Mouse (Mus musculus) intestine, embryonic 15.5 days (tissue): Measurements from ENCODE around the gene Map4k2. TPM values are rescaled to one million over a fixed set of nuclear protein-coding genes. Genes with fewer than 3 reads are reported as not detected.

Source experiments
- ATAC-seq: fragments of 200-750 bp; cut with Nextera tagmentation; 2 replicates; pipeline ENCODE4 v1.8.0; 2017; ENCODE audit warnings: moderate TSS enrichment, moderate library complexity
- H3K27ac ChIP-seq: fragments of 300-500 bp; sonication (generic); 2 replicates; pipeline ENCODE4 v1.5.1; 2015; ENCODE audit warnings: mild to moderate bottlenecking, inconsistent platforms
- H3K27me3 ChIP-seq: fragments of 300-500 bp; sonication (generic); replicated peaks from 2 replicates; pipeline ENCODE4 v1.6.1; 2015; ENCODE audit warnings: inconsistent platforms
- H3K36me3 ChIP-seq: fragments of 300-500 bp; sonication (generic); 2 replicates; pipeline ENCODE4 v1.6.1; 2015; ENCODE audit warnings: inconsistent platforms
- H3K4me1 ChIP-seq: fragments of 300-500 bp; sonication (generic); replicated peaks from 2 replicates; pipeline ENCODE4 v1.6.1; 2015; ENCODE audit warnings: inconsistent platforms
- H3K4me2 ChIP-seq: fragments of 300-500 bp; sonication (generic); replicated peaks from 2 replicates; pipeline ENCODE4 v1.6.1; 2015; ENCODE audit warnings: mild to moderate bottlenecking, inconsistent platforms
- H3K4me3 ChIP-seq: fragments of 300-500 bp; sonication (generic); replicated peaks from 2 replicates; pipeline ENCODE4 v1.5.1; 2015; ENCODE audit warnings: inconsistent platforms
- H3K9ac ChIP-seq: fragments of 300-500 bp; sonication (generic); 2 replicates; pipeline ENCODE4 v1.6.1; 2015; ENCODE audit warnings: inconsistent platforms
- H3K9me3 ChIP-seq: fragments of 300-500 bp; sonication (generic); 2 replicates; pipeline ENCODE4 v1.6.1; 2016; ENCODE audit warnings: inconsistent platforms
- WGBS: fragments of 180-500 bp; shearing (Covaris S2); methylation state at CpG from one replicate; pipeline ENCODE4 v1.1.7; 2015; 5-methylcytosine and 5-hydroxymethylcytosine counted together
- polyA plus RNA-seq: library from polyadenylated mRNA; unstranded; fragments of >200 nt; fragmentation: Nextera tagmentation; extraction: Ambion mirVana; gene quantifications from 2 replicates; pipeline ENCODE4 v1.2.1, GENCODE M21; 2015

Map4k2 gene
- polyA plus RNA-seq, 1 experiment from 2014 or later, result 8.8 TPM

- peak; percentile 3; the same call in 1 of the 2 replicates for ATAC-seq
- Histone ChIP-seq H3K36me3 (no peaks in the 10 kb centered on the region), H3K4me1 (peaks cover 39% of the 10 kb centered on the region), H3K9me3 (no peaks in the 10 kb centered on the region), H3K9ac (peak overlapping the region; percentile 60), H3K27ac (no peak overlapping the region), H3K27me3 (peaks cover 37% of the 10 kb centered on the region), H3K4me3 (peak overlapping the region; percentile 65), H3K4me2 (peak overlapping the region; percentile 98)
- 2% methylated on average over 29 of the region's 29 CpGs for WGBS
Measured at GRCm38 (mm10) chr19:6400096-6401086, 59.5 kb downstream of the Map4k2 start.

- no peaks in the 10 kb centered on the region for H3K36me3 ChIP-seq
- peak overlapping the region; percentile 50 for H3K9ac ChIP-seq
- H3K27ac ChIP-seq, result no peak overlapping the region
- ATAC-seq, result peak; percentile 43
- peak overlapping the region; percentile 98 for H3K4me2 ChIP-seq
- H3K4me3 ChIP-seq, result peak overlapping the region; percentile 65
- peaks cover 39% of the 10 kb centered on the region for H3K4me1 ChIP-seq
- H3K9me3 ChIP-seq, result no peaks in the 10 kb centered on the region
- under 1% methylated on average over 32 of the region's 32 CpGs for WGBS
- H3K27me3 ChIP-seq, result peaks cover 37% of the 10 kb centered on the region
Measured at GRCm38 (mm10) chr19:6401131-6401815, 60.3 kb downstream of the Map4k2 start.

DNA sequence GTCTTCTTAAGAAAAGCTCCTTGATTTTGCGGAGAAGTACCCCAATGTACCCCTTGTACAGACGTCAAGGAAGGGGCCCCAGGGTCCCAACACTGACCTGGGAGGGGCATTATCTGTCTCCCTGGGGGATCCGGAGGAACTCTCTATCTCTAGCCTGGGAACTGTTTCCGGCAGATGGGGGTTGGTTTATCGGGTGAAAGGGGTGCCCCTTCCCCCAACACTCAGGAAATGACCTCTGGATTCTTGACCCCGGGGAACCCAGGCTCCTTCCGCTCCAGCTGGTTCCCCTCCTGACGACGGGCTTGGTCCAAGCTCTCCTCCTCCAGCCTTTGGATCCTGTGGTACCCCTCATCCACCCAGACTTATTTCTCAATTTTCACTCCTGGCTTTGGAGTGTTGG, 61.0 kb downstream of the Map4k2 start:
- H3K4me2 ChIP-seq, result peak overlapping the region; percentile 98
- H3K9ac ChIP-seq, result peak overlapping the region; percentile 50
- H3K36me3 ChIP-seq, result no peaks in the 10 kb centered on the region
- H3K9me3 ChIP-seq, result no peaks in the 10 kb centered on the region
- H3K27ac ChIP-seq, result no peak overlapping the region
- H3K27me3 ChIP-seq, result peaks cover 37% of the 10 kb centered on the region
- WGBS, result 14% methylated on average over 9 of the region's 9 CpGs
- H3K4me1 ChIP-seq, result peaks cover 39% of the 10 kb centered on the region
- ATAC-seq, result no peak
- peak overlapping the region; percentile 65 for H3K4me3 ChIP-seq

DNA sequence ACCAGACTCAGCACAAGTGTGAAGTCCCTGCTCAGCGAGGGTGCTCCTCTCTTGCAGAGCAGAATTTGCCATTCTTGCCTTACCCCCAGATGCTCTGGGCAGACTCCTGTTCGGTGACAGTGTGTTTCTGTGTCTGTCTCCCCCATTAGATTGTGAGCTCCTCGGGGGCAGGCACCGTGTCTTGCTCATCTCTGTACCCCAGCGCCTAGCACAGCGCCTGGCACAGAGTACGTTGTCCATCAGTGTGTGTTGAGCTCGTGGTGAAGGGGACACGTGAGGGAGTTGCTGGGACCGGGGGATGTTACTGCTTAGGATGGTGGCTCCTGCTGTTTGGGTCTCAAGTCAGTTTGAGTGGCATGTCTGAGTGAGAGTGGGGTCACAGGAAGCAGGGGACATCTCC, 62.9 kb downstream of the Map4k2 start:
- Histone ChIP-seq H3K36me3 (no peaks in the 10 kb centered on the region), H3K4me1 (peaks cover 33% of the 10 kb centered on the region), H3K9me3 (no peaks in the 10 kb centered on the region), H3K27ac (no peak overlapping the region), H3K4me3 (no peak overlapping the region), H3K27me3 (peaks cover 37% of the 10 kb centered on the region), H3K9ac (no peak overlapping the region), H3K4me2 (no peak overlapping the region)
- ATAC-seq, result no peak
- WGBS, result 86% methylated on average over 10 of the region's 10 CpGs

Other genes with a start within 250 kb of the Map4k2 start
- 0.18 and 0.37 TPM in 2 replicates for gene AC131692.1, start 246.7 kb upstream of the Map4k2 start, polyA plus RNA-seq
- gene Naaladl1, start 235.4 kb upstream of the Map4k2 start, polyA plus RNA-seq, result 28.9 and 38.8 TPM in 2 replicates
- 44.3 and 44.7 TPM in 2 replicates for gene Sac3d1, start 222.5 kb upstream of the Map4k2 start, polyA plus RNA-seq
- 31.7 and 33.8 TPM in 2 replicates for gene Snx15, start 212.8 kb upstream of the Map4k2 start, polyA plus RNA-seq
- 0.80 and 1.3 TPM in 2 replicates for gene Batf2, start 200.2 kb upstream of the Map4k2 start, polyA plus RNA-seq
- gene Arl2, start 199.6 kb upstream of the Map4k2 start, polyA plus RNA-seq, result 99.2 and 103 TPM in 2 replicates
- gene Majin, start 156.7 kb upstream of the Map4k2 start, polyA plus RNA-seq, result not detected in 2 replicates
- gene Gpha2, start 114.8 kb upstream of the Map4k2 start, polyA plus RNA-seq, result 0.39 and 0.41 TPM in 2 replicates
- gene Ppp2r5b, start 105.3 kb upstream of the Map4k2 start, polyA plus RNA-seq, result 21.2 and 22.3 TPM in 2 replicates
- 6.9 and 8.7 TPM in 2 replicates for gene Atg2a, start 99.5 kb upstream of the Map4k2 start, polyA plus RNA-seq
- gene Ehd1, start 64.4 kb upstream of the Map4k2 start, polyA plus RNA-seq, result 88.8 and 115 TPM in 2 replicates
- gene Cdc42bpg, start 34.7 kb upstream of the Map4k2 start, polyA plus RNA-seq, result 1.0 and 1.4 TPM in 2 replicates
- gene Men1, start 6.2 kb upstream of the Map4k2 start, polyA plus RNA-seq, result 68.8 and 71.9 TPM in 2 replicates
- 118 and 129 TPM in 2 replicates for gene Sf1, start 22.6 kb downstream of the Map4k2 start, polyA plus RNA-seq
- 6.1 and 6.3 TPM in 2 replicates for gene Pygm, start 43.3 kb downstream of the Map4k2 start, polyA plus RNA-seq
- gene Rasgrp2, start 58.2 kb downstream of the Map4k2 start, polyA plus RNA-seq, result 36.9 and 48.6 TPM in 2 replicates
- gene Nrxn2, start 77.6 kb downstream of the Map4k2 start, polyA plus RNA-seq, result 1.1 and 2.0 TPM in 2 replicates
- 0.13 TPM in 1 of 2 replicates, not detected in the other for gene Slc22a12, start 201.9 kb downstream of the Map4k2 start, polyA plus RNA-seq